Mouse (Mus musculus): ENCODE measurements at regions not wholly inside any gene's neighbourhood (a gene's known extent, or its start where the extent isn't known, plus 50 kb on each side); places are given as distances from the start of the nearest gene placed in this dataset.

DNA sequence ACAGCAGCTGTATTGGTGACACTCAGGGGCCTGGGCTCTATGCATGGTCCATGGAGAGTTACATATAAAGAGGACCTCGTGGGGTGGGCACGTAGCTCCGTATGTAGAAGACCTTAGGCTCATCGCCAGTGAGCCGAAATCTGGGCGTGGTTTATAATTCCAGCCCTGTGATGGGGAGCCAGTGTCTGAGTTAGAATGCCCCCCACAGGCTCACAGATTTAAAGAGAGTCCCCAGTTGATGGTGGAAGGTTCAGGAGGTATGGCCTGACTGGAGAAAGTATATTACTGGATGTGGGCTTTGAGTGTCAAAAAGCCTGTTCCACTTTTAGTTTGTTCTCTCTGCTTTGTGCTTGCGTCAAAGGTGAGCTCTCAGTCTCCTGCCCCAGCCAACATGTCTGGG, 54.8 kb downstream of the 1700122O11Rik start:
- no peak for DNase-seq

DNA sequence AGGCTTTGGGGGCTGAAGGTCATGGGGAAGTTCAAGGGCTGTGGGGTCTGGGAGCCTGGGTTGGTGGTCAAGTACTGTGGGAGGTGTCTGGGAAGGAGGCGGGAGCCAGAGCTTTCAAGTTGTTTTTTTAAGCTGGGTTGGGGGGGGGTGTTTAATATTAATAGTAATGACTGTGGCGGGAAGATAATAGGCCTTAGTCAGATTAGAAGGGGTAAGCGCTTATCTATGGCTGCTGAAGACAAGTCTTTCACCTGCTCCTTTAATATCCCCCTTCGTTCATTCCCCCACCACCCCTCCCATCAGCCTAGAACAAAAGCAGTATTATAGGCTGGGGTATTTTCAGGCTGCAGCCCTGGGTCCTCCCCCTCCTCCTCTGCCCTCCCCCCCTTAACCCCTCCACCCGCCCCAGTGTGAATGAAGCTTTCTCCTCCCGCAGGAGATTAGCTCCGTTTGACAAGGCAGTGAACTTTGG, 56.5 kb downstream of the 1700122O11Rik start:
- DNase-seq, result no peak

DNA sequence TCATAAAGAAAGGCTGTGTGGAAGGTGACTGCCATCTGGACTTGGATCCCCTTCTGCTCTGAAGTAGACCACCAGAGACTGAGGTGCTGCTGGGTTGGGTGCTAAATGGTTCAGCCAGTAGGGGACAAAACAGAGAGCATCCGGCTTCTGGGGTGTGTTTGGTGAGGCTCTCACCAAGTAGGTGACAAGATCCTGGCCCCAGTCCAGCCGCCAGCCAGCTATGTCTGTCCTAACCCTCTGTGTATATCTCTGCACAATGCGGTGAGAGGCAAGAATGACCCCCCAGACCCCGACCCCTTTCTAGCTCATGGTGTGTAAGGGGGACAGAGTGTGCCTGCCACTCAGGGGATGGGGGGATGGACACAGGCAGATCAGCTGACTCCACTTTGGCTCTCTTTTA, 54.8 kb upstream of the Foxp4 start:
- no peak for DNase-seq

DNA sequence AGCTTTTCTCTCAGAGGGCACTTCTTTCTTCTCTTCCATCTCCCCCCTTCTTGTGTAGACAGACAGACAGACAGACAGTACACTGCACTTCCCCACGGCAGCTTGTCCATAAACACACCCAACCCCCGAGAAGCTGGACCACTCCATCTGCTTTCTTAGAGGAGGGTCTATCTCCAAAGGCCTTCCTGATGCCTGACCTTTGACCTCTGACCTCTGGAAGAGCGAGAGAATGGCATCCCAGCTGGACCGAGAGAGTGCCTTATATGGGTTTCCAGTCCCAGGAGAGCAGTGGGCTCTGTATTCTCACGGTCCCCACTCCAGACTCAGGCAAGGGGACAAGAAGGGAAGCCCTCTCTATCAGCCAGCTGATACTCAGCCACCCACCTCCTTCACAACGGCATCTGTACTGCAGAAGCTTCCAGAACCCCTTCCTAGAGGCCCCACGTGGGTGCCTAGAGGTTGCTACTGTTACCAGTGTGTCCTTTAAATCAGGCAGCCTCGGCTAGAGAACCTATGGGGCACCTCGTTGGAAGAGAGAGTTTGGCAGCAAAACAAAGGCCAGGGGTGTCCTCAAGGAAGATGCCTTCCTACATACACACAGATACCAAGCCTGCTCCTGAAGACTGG, 54.1 kb upstream of the Foxp4 start:
- no peak for DNase-seq

DNA sequence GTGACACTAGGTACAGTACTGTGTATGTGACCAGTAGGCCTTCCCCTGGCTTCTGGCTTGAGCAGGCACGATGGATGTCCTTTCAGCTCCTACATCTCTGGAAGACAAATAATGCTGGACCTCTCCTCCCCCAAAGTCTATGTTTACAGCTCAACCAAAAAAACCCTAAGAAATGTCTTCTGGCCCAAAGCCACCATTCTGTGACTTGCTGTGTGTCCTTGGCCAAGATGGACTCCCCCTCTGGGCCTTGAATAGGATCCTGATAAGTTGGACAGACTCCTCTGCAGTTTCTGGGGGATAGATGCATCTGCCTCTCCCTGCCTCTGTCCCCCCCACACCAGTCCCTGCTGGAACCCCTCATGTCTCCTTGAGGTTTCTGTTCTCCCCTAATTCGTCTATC, 53.6 kb upstream of the Foxp4 start:
- no peak for DNase-seq

DNA sequence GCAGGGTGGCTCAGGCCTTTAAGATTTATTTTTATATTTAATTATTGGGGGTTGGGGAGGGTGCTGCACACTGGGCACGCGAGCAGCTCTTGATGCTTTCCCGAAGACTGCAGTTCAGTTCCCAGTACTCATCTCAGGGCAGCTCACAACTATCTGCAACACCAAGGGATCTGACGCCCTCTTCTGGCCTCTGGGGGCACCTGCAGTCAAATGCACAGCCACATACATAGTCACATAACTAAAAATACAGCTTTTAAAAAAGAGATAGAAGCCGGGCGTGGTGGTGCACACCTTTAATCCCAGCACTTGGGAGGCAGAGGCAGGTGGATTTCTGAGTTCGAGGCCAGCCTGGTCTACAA, 52.5 kb upstream of the Foxp4 start:
- DNase-seq, result no peak

DNA sequence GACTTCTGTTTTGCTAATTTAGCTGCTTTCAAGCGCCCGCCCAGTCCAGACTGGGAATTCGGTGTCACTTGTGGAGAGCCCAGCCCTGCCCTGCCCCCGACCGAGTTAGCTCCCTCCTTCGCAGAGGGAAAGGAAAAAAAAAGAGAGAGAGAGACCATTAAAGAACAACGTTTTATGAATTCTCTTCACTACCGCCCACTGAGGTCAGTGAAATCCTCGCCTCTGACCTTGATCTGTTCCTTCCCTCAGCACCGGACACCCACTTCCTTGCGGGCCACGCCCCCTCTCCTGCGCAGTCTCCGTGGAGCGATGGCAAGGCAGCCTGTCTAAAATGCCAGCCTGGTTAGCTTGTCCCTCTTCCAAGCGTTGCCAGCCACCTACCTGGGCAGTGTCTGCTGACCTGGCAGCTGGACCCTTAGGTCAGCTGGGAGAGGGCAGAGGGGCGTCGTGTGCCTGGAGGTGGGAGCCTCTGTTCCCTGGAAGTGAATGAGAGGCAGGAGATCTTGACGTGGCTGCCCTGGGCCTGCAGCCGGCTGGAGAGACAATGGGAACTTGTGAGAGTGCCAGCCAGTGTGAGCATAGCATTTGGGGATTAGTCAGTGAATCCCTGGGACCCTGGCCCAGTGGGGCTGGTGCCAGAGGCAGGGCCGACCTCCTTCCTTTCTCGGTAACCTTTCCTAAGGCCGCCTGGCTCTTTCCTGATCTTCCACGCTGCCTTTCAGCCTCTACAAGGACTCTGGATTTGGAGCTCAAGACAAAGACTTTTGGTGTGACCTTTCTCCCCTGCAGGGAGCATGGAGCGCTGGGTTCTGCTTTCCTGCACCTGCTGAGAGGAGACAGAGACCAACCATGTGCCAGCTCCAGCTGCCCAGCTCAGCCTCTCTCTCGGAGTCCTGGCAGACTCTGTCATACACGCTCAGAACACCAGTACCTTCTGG, 51.9 kb upstream of the Foxp4 start:
- DNase-seq, result peak; percentile 63 to 64

DNA sequence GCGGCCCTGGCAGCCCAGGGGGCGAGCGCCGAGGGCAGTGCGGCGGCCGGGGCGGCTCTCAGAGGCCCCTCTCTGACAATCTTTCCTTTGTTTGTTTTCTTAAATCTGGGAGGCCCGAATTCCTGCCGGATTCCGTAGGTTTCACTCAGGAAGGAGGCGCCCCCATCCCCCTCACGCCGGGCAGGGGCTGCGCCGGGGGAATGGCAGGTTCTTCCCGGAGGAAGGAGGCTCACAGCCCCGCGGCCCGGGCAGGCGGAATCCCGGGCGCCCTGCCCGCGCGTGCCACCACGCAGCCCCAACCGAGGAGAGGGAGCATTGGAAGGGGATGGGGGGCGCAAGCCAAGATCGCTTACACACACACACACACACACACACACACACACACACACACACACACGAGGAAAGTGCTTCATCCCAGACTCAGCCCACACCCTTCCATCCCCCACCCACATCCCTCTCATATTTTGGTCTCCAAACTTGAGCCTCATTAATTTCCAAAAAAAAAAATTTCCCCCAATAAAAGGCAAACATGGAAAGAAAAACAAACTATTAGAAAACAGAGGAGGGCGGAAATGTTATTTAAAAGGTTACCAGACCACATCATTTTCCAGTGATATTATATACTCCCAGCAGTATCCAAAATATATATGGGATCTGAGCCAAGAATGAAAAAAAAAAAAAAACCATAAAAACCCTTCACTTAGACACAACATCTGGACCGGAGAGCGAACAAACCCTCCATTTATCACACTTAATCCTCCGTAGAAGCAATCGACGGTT, 51.0 kb upstream of the Foxp4 start:
- DNase-seq, result no peak

DNA sequence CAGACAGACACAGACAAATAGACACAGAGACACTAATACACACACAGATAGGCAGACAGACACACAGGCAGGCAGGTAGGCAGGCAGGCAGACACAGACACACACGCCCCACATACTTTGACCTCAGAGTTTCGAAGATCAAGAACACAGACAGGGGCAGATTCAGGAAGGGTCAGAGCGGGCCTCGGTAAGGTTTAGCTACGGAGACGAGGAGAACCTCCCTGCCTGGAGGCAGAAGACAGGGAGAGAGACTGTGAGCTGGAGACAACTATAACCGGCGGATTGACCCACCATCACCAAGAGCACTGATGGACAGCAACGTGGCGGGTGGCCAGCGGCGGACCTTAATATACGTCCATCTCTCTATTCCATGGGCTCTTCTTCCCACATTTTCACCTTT, 50.1 kb upstream of the Foxp4 start:
- no peak for DNase-seq
